Mouse (Mus musculus) liver, adult 2 months (tissue): Measurements from ENCODE around the gene Rdh19.

Source experiments
- CTCF ChIP-seq: fragments of 200-500 bp; IDR thresholded peaks from 2 replicates; pipeline ENCODE4 v1.5.1; 2011; ENCODE audit warnings: low read depth, low read length, control low read depth
- POLR2A ChIP-seq: fragments of 200-500 bp; IDR thresholded peaks from 2 replicates; pipeline ENCODE4 v1.6.1; 2011; ENCODE audit warnings: low read length, control low read depth; ENCODE audit not compliant: insufficient read depth; ENCODE audit errors: extremely low read depth

DNA sequence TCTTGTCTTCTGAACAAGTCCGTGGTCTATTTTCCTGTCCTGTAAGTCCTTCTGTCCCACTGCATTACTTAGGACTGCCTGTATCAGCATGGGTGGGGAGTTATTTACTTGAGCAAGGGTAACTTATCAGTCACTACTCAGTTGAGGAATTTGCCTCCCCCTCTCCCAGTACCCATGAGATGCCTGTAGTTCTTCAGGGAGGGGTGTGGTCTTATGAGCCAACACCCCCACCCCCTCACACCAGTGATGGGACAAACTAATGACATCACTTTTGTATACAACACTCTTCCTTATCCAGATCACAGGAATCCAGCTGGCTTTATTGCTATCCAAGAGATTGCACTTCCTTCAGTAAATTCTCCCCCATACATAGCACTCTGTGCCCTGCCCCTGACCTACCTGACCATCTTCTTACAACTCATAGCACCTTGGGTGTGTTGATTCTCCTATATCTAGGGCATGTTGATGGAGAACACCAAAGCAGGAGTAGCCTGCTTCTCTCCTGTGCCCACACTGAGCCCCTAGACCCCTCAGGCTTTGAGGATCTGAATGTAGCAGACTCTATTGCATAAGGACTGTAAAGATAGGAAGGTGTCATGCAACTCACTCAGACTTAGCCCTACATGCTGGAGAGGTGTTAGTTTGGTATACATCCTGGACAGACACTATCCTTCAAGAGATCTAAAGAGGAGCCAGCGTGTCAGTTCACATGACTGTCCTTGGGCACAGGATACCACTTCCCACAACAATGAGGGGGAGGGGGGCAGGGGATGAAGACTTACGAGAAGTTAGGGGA, 28.7 kb downstream of the Rdh19 start:
- no peak for TF ChIP-seq CTCF
- TF ChIP-seq POLR2A = no peak
